Mouse (Mus musculus): ENCODE measurements around the gene Ccsap. TPM values are rescaled to one million over a fixed set of nuclear protein-coding genes. Genes with fewer than 3 reads are reported as not detected.

Gene Ccsap
- polyA plus RNA-seq, 1 experiment from 2014 or later = 7.5 TPM

DNA sequence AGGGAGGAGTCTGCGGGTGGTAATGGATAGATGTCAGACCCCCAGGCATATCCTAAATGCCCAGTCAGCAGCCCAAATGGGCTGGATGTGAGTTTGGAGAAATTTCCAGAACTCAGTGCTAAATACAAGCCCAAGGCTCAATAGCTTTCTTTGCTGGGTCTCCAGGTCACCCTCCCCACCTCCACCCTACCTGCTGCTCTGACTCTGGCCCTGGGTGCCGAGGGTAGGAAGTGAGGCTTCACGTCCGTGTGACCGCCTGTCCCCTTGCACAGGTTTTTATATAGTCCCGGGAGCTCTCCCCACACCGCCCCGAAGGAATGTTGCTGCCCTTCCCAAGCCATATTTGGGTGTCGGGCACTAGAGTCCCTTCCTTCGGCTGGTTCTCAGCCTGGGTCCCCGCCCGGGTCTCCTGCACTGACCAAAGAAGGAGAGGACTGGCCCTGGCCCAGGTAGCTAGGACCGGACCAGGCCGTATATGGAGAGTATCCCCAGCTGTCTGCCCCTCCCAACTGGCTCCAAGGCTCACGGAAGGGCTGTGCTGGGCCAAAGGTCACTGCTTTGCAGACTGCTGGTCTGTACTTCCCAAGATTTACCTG lies 34.6 kb upstream of the Ccsap start, which contains the start of gene Acta1:
Gene Acta1, minus strand, starts transcription at position 250 of the 596 bp plus-strand sequence.
- ATAC-seq (ENCODE audit: low FRiP score) = no peak
- peak; percentile 54 for DNase-seq (ENCODE audit: low spot score, missing footprints)
- WGBS = 25% methylated on average over 15 of the region's 15 CpGs

DNA sequence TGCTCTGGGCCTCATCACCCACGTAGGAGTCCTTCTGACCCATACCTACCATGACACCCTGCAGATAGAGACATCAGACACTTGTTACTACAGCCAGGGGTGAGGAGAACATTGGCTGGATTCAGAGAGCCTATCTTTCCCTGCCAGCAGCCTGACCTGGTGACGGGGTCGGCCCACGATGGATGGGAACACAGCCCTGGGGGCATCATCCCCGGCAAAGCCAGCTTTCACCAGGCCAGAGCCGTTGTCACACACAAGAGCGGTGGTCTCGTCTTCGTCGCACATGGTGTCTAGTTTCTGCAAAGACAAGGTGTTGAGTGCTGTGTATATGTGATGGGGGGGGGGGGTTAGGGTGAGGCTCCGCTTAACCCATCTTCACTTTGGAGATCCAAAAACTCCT lies 33.4 kb upstream of the Ccsap start:
- DNase-seq (ENCODE audit: low spot score, missing footprints) (peak; percentile 74), ATAC-seq (ENCODE audit: low FRiP score) (no peak)
- H3K27ac ChIP-seq (ENCODE audit: low read depth, low read length) = no peak overlapping the region
- peaks cover 12% of the 10 kb centered on the region for H3K4me1 ChIP-seq (ENCODE audit: control insufficient read depth, insufficient read depth, low read length)
- no peaks in the 10 kb centered on the region for H3K36me3 ChIP-seq (ENCODE audit: control insufficient read depth, insufficient read depth, low read length)
- H3K27me3 ChIP-seq (ENCODE audit: control insufficient read depth, insufficient read depth, low read length) = peaks cover 45% of the 10 kb centered on the region
- no peaks in the 10 kb centered on the region for H3K9me3 ChIP-seq (ENCODE audit: control insufficient read depth, low read length)
- H3K9ac ChIP-seq (ENCODE audit: low read length) = no peak overlapping the region
- WGBS = 78% methylated on average over 11 of the region's 11 CpGs
- no peak overlapping the region for H3K4me3 ChIP-seq (ENCODE audit: low read depth, low read length)
- no peak overlapping the region for H3K4me2 ChIP-seq

More for the DNA sequence above, 34.6 kb upstream of the Ccsap start, which contains the start of gene Acta1:
- Histone ChIP-seq H3K4me1 (ENCODE audit: control insufficient read depth, insufficient read depth, low read length) (peaks cover 12% of the 10 kb centered on the region), H3K9me3 (ENCODE audit: control insufficient read depth, low read length) (no peaks in the 10 kb centered on the region), H3K36me3 (ENCODE audit: control insufficient read depth, insufficient read depth, low read length) (no peaks in the 10 kb centered on the region), H3K4me3 (ENCODE audit: low read depth, low read length) (no peak within 1 kb of the TSS), H3K27me3 (ENCODE audit: control insufficient read depth, insufficient read depth, low read length) (peaks cover 45% of the 10 kb centered on the region), H3K27ac (ENCODE audit: low read depth, low read length) (no peak within 1 kb of the TSS), H3K4me2 (no peak within 1 kb of the TSS), H3K9ac (ENCODE audit: low read length) (no peak within 1 kb of the TSS)

DNA sequence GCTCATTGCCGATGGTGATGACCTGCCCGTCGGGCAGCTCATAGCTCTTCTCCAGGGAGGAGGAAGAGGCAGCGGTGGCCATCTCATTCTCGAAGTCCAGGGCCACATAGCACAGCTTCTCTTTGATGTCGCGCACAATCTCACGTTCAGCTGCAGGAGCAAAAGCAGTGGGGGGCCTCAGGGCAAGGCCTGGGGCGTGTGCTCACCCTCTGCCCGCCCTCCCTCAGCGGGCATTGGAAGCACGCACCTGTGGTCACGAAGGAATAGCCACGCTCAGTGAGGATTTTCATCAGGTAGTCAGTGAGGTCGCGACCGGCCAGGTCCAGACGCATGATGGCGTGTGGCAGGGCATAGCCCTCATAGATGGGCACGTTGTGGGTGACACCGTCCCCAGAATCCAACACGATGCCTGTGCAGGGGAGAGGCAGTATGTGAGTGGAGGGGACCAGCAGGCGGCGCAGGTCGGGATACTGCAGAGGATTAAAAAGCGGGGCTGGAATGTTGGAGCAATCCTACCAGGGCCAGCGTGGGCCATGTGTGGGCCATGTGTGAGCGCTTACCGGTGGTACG lies 32.7 kb upstream of the Ccsap start:
- ATAC-seq (ENCODE audit: low FRiP score) = peak; percentile 24; the same call in 1 of the 2 replicates
- H3K4me3 ChIP-seq (ENCODE audit: low read depth, low read length) = peak overlapping the region; percentile 34

DNA sequence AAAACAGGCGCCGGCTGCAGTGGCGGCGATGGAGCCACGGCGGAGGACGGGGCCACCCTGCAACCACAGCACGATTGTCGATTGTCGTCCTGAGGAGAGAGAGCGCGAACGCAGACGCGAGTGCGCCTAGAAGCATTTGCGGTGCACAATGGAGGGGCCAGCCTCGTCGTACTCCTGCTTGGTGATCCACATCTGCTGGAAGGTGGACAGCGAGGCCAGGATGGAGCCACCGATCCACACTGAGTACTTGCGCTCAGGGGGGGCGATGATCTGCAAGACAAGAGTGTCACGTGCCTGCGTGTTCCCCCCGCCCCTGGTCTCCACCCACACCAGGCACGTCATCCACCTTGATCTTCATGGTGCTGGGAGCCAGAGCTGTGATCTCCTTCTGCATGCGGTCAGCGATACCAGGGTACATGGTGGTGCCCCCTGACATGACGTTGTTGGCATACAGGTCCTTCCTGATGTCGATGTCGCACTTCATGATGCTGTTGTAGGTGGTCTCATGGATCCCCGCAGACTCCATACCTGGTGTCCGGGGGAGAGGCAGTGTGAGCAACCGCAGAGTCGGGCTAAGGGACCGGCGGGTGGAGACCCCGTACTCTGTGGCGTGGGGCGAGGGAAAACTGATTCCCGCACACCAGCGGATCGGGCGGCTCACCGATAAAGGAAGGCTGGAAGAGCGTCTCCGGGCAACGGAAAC lies 32.0 kb upstream of the Ccsap start:
- Histone ChIP-seq H3K4me1 (ENCODE audit: control insufficient read depth, insufficient read depth, low read length) (peaks cover 12% of the 10 kb centered on the region), H3K9ac (ENCODE audit: low read length) (peak overlapping the region; percentile 48), H3K9me3 (ENCODE audit: control insufficient read depth, low read length) (no peaks in the 10 kb centered on the region), H3K27ac (ENCODE audit: low read depth, low read length) (no peak overlapping the region), H3K4me3 (ENCODE audit: low read depth, low read length) (peak overlapping the region; percentile 34), H3K27me3 (ENCODE audit: control insufficient read depth, insufficient read depth, low read length) (peaks cover 45% of the 10 kb centered on the region), H3K36me3 (ENCODE audit: control insufficient read depth, insufficient read depth, low read length) (no peaks in the 10 kb centered on the region), H3K4me2 (peak overlapping the region; percentile 62)
- DNase-seq (ENCODE audit: low spot score, missing footprints) (peak; percentile 93), ATAC-seq (ENCODE audit: low FRiP score) (peak; percentile 64)
- 2% methylated on average over 49 of the region's 49 CpGs for WGBS

More for the DNA sequence above, 32.7 kb upstream of the Ccsap start:
- Histone ChIP-seq H3K36me3 (ENCODE audit: control insufficient read depth, insufficient read depth, low read length) (no peaks in the 10 kb centered on the region), H3K9me3 (ENCODE audit: control insufficient read depth, low read length) (no peaks in the 10 kb centered on the region), H3K4me2 (peak overlapping the region; percentile 62), H3K27ac (ENCODE audit: low read depth, low read length) (no peak overlapping the region), H3K9ac (ENCODE audit: low read length) (peak overlapping the region; percentile 48; the same call in 1 of the 2 replicates), H3K4me1 (ENCODE audit: control insufficient read depth, insufficient read depth, low read length) (peaks cover 12% of the 10 kb centered on the region), H3K27me3 (ENCODE audit: control insufficient read depth, insufficient read depth, low read length) (peaks cover 45% of the 10 kb centered on the region)
- peak; percentile 88 for DNase-seq (ENCODE audit: low spot score, missing footprints)
- 9% methylated on average over 30 of the region's 30 CpGs for WGBS

- H3K27me3 ChIP-seq (ENCODE audit: control insufficient read depth, insufficient read depth, low read length) = peaks cover 45% of the 10 kb centered on the region
- H3K9me3 ChIP-seq (ENCODE audit: control insufficient read depth, low read length) = no peaks in the 10 kb centered on the region
- DNase-seq (ENCODE audit: low spot score, missing footprints) (peak; percentile 94), ATAC-seq (ENCODE audit: low FRiP score) (no peak)
- WGBS = under 1% methylated on average over 11 of the region's 11 CpGs
- peaks cover 12% of the 10 kb centered on the region for H3K4me1 ChIP-seq (ENCODE audit: control insufficient read depth, insufficient read depth, low read length)
- no peak overlapping the region for H3K27ac ChIP-seq (ENCODE audit: low read depth, low read length)
- no peaks in the 10 kb centered on the region for H3K36me3 ChIP-seq (ENCODE audit: control insufficient read depth, insufficient read depth, low read length)
- peak overlapping the region; percentile 34 for H3K4me3 ChIP-seq (ENCODE audit: low read depth, low read length)
- peak overlapping the region; percentile 62 for H3K4me2 ChIP-seq
- H3K9ac ChIP-seq (ENCODE audit: low read length) = peak overlapping the region; percentile 48
Observed at GRCm38 (mm10) chr8:123891271-123891670, 31.3 kb upstream of the Ccsap start.

DNA sequence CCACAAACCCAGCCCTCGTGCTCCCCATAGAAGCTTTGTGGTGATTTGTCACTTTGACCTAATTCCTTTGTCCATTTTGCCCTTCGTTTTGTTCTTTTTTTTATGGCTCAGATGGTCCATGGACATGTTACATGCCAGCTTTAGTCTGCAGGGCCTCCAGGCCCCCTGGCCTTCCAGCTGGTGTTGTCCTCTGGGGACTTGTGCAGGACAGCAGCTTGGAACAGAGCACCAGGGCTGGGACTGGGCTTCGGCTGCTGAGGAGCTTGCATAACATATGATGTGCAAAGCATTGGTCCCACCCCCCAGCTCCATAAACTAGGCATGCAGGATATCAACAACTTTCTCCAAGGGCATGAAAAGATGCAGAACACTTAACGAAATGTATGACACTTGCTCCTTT lies 29.8 kb upstream of the Ccsap start:
- H3K4me1 ChIP-seq (ENCODE audit: control insufficient read depth, insufficient read depth, low read length) = peaks cover 12% of the 10 kb centered on the region
- no peak overlapping the region for H3K27ac ChIP-seq (ENCODE audit: low read depth, low read length)
- no peak overlapping the region for H3K4me3 ChIP-seq (ENCODE audit: low read depth, low read length)
- no peaks in the 10 kb centered on the region for H3K9me3 ChIP-seq (ENCODE audit: control insufficient read depth, low read length)
- H3K27me3 ChIP-seq (ENCODE audit: control insufficient read depth, insufficient read depth, low read length) = peaks cover 43% of the 10 kb centered on the region
- no peaks in the 10 kb centered on the region for H3K36me3 ChIP-seq (ENCODE audit: control insufficient read depth, insufficient read depth, low read length)
- H3K9ac ChIP-seq (ENCODE audit: low read length) = no peak overlapping the region
- DNase-seq (ENCODE audit: low spot score, missing footprints) (no peak), ATAC-seq (ENCODE audit: low FRiP score) (no peak)
- WGBS = 75% methylated on average over 4 of the region's 4 CpGs
- no peak overlapping the region for H3K4me2 ChIP-seq

GRCm38 (mm10) chr8:123887956-123888355 lies 27.9 kb upstream of the Ccsap start:
- H3K27me3 ChIP-seq (ENCODE audit: control insufficient read depth, insufficient read depth, low read length) = peaks cover 25% of the 10 kb centered on the region
- no peak overlapping the region for H3K4me2 ChIP-seq
- ATAC-seq (ENCODE audit: low FRiP score) (no peak), DNase-seq (ENCODE audit: low spot score, missing footprints) (no peak)
- no peaks in the 10 kb centered on the region for H3K36me3 ChIP-seq (ENCODE audit: control insufficient read depth, insufficient read depth, low read length)
- no peak overlapping the region for H3K27ac ChIP-seq (ENCODE audit: low read depth, low read length)
- 89% methylated on average over 2 of the region's 2 CpGs for WGBS
- peaks cover 12% of the 10 kb centered on the region for H3K4me1 ChIP-seq (ENCODE audit: control insufficient read depth, insufficient read depth, low read length)
- no peak overlapping the region for H3K4me3 ChIP-seq (ENCODE audit: low read depth, low read length)
- H3K9me3 ChIP-seq (ENCODE audit: control insufficient read depth, low read length) = no peaks in the 10 kb centered on the region
- no peak overlapping the region for H3K9ac ChIP-seq (ENCODE audit: low read length)

- H3K9ac ChIP-seq (ENCODE audit: low read length) = no peak overlapping the region
- no peak overlapping the region for H3K27ac ChIP-seq (ENCODE audit: low read depth, low read length)
- H3K9me3 ChIP-seq (ENCODE audit: control insufficient read depth, low read length) = no peaks in the 10 kb centered on the region
- no peak overlapping the region for H3K4me2 ChIP-seq
- no peak for ATAC-seq (ENCODE audit: low FRiP score)
- no peak overlapping the region for H3K4me3 ChIP-seq (ENCODE audit: low read depth, low read length)
- peaks cover 17% of the 10 kb centered on the region for H3K27me3 ChIP-seq (ENCODE audit: control insufficient read depth, insufficient read depth, low read length)
- peaks cover 6% of the 10 kb centered on the region; the same call in 1 of the 2 replicates for H3K4me1 ChIP-seq (ENCODE audit: control insufficient read depth, insufficient read depth, low read length)
- DNase-seq (ENCODE audit: low spot score, missing footprints) = no peak
- no peaks in the 10 kb centered on the region for H3K36me3 ChIP-seq (ENCODE audit: control insufficient read depth, insufficient read depth, low read length)
- 95% methylated on average over 4 of the region's 4 CpGs for WGBS
Observed at GRCm38 (mm10) chr8:123887163-123887562, 27.2 kb upstream of the Ccsap start.
